In the genomic region with DNA sequence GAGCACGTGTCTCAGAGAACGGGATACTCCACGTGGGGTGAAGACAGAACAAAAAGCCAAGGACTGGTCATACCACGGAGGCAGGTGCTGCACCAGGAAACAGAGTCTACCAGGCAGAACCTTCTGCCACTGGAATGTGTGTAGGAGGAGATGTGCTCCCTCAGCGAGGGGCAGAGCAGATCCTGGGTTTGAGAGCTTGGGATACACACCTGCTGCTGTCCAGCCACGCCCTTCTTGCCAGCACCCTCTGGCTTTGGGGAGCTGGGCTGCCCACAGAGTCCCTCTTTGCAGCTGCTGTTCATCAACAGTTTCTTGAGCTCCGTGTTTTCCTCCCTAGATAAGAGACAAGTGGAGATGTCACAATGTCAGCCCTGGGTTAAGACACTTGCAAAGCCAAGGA, we compare ENCODE assay signal across 21 mouse cellular contexts. TPM values are rescaled to one million over a fixed set of nuclear protein-coding genes. Genes with fewer than 3 reads are reported as not detected.
DNase-seq lines count a peak whose midpoint lies in the region; ATAC-seq and TF ChIP-seq lines count a peak whose summit lies in the region.
"Had no signal": no experiment of that assay in that cellular context is flagged by ENCODE, and none has a peak within 500 bp of the region (broad histone marks: within the 10 kb centered on the region; RNA-seq: fewer than 3 reads in every experiment).

No protein-coding gene starts in this region.

- H3K27me3 ChIP-seq in heart, embryonic 10.5 days (ENCODE audit: insufficient read depth, poor library complexity, severe bottlenecking) = no peaks in the 10 kb centered on the region
- H3K27me3 ChIP-seq in hindbrain, embryonic 13.5 days = no peaks in the 10 kb centered on the region
- no peaks in the 10 kb centered on the region for H3K27me3 ChIP-seq in hindbrain, embryonic 11.5 days (ENCODE audit: control insufficient read depth, insufficient read depth, low read length)
- H3K27me3 ChIP-seq in myocyte (ENCODE audit: control insufficient read depth, insufficient read depth, insufficient read length) = no peaks in the 10 kb centered on the region
- H3K27me3 ChIP-seq: CH12.LX, Patski had no signal

- H3K27ac ChIP-seq in heart, embryonic 10.5 days = peak overlapping the region; percentile 19; the same call in 1 of the 2 replicates
- H3K27ac ChIP-seq in hindbrain, embryonic 13.5 days = no peak overlapping the region
- H3K27ac ChIP-seq in hindbrain, embryonic 11.5 days (ENCODE audit: low read depth, low read length) = no peak overlapping the region

- peaks cover 85% of the 10 kb centered on the region for H3K36me3 ChIP-seq in heart, embryonic 10.5 days
- peaks cover 65% of the 10 kb centered on the region for H3K36me3 ChIP-seq in hindbrain, embryonic 13.5 days
- no peaks in the 10 kb centered on the region for H3K36me3 ChIP-seq in hindbrain, embryonic 11.5 days (ENCODE audit: control insufficient read depth, insufficient read depth, low read length)
- peaks cover 8% of the 10 kb centered on the region for H3K36me3 ChIP-seq in myocyte (ENCODE audit: control insufficient read depth, insufficient read depth)

- no peaks in the 10 kb centered on the region for H3K79me2 ChIP-seq in myocyte (ENCODE audit: control insufficient read depth, insufficient read depth)

- H3K9ac ChIP-seq in hindbrain, embryonic 13.5 days = peak overlapping the region; percentile 3; the same call in 1 of the 2 replicates
- no peak overlapping the region for H3K9ac ChIP-seq in hindbrain, embryonic 11.5 days (ENCODE audit: low read depth, low read length)

- WGBS in heart, embryonic 10.5 days = 76% methylated on average over 7 of the region's 7 CpGs
- 86% methylated on average over 7 of the region's 7 CpGs for WGBS in hindbrain, embryonic 13.5 days
- 85% methylated on average over 7 of the region's 7 CpGs for WGBS in hindbrain, embryonic 11.5 days

- no peak for TF ChIP-seq POLR2A in myocyte (IDR thresholded peaks at IDR 0.05; ENCODE audit: insufficient read length, low read depth)

- H3K4me2 ChIP-seq in hindbrain, embryonic 13.5 days = no peak overlapping the region
- H3K4me2 ChIP-seq in hindbrain, embryonic 11.5 days (replicated peaks; ENCODE audit: low read depth, low read length) = no peak overlapping the region
- H3K4me2 ChIP-seq in myocyte (ENCODE audit: low read depth) = no peak overlapping the region

- H3K9me3 ChIP-seq in heart, embryonic 10.5 days = no peaks in the 10 kb centered on the region
- H3K9me3 ChIP-seq in hindbrain, embryonic 13.5 days = no peaks in the 10 kb centered on the region
- no peaks in the 10 kb centered on the region for H3K9me3 ChIP-seq in hindbrain, embryonic 11.5 days (ENCODE audit: control insufficient read depth, low read length)
- H3K9me3 ChIP-seq: G1E had no signal

- H3K4me1 ChIP-seq in heart, embryonic 10.5 days = peaks cover 28% of the 10 kb centered on the region
- H3K4me1 ChIP-seq in hindbrain, embryonic 13.5 days (replicated peaks) = no peaks in the 10 kb centered on the region
- H3K4me1 ChIP-seq in hindbrain, embryonic 11.5 days (replicated peaks; ENCODE audit: control insufficient read depth, insufficient read depth, low read length) = no peaks in the 10 kb centered on the region

- no peak for DNase-seq in heart, embryonic 10.5 days (ENCODE audit: low spot score)
- no peak for DNase-seq in heart, adult 18-20 months
- DNase-seq in hindbrain, embryonic 11.5 days (ENCODE audit: low spot score) = no peak
- DNase-seq in thymus, postnatal 36 days = no peak
- DNase-seq: adrenal gland, adult 2 months; adrenal gland, adult 8-10 months; adrenal gland, postnatal 10 days; adrenal gland, postnatal 14 days; adrenal gland, postnatal 25 days; adrenal gland, postnatal 36 days; B cell, adult 2 months; cerebellum, adult 11 months; cerebellum, adult 11-12 months; cerebellum, adult 18-20 months had no signal

- no peak overlapping the region for H3K4me3 ChIP-seq in heart, embryonic 10.5 days
- H3K4me3 ChIP-seq in hindbrain, embryonic 13.5 days = no peak overlapping the region
- H3K4me3 ChIP-seq in hindbrain, embryonic 11.5 days (ENCODE audit: low read depth, low read length) = no peak overlapping the region
- no peak overlapping the region for H3K4me3 ChIP-seq in myocyte

- ATAC-seq in hindbrain, embryonic 13.5 days (ENCODE audit: low FRiP score) = no peak
- ATAC-seq in hindbrain, embryonic 11.5 days (ENCODE audit: low FRiP score) = no peak
- ATAC-seq: activated CD4-positive, CD25-positive, alpha-beta regulatory T cell, adult 4 months; CD4-positive, CD25-positive, alpha-beta regulatory T cell, adult 4 months; Patski had no signal

- no peak overlapping the region for H3ac ChIP-seq in myocyte (ENCODE audit: control insufficient read depth, insufficient read length)

TF ChIP-seq in myocyte, 11 proteins besides CTCF, POLR2A, EP300 and RAD21:
- peak; percentile 73 for TF ChIP-seq TCF3 (IDR thresholded peaks at IDR 0.05; ENCODE audit: insufficient read length, low read depth)
- no peak for TF ChIP-seq CEBPB (IDR thresholded peaks at IDR 0.05; ENCODE audit: insufficient read depth, poor library complexity, severe bottlenecking)
- TF ChIP-seq SRF (IDR thresholded peaks at IDR 0.05; ENCODE audit: control insufficient read depth, insufficient read length, low read depth) = no peak
- peak in 2 of 3 experiments; percentile 81 to 94 for TF ChIP-seq MYOD1 (IDR thresholded peaks at IDR 0.05; ENCODE audit: control insufficient read depth in 1 of 3, insufficient read length in 2 of 3, low read depth in 2 of 3)
- TF ChIP-seq MAX (IDR thresholded peaks at IDR 0.05; ENCODE audit: low read depth) = no peak
- no peak for TF ChIP-seq E2F4 (IDR thresholded peaks at IDR 0.05; ENCODE audit: insufficient read depth)
- peak in 2 of 3 experiments; percentile 80 to 95 for TF ChIP-seq MYOG (IDR thresholded peaks at IDR 0.05; ENCODE audit: control insufficient read depth in 1 of 3, insufficient read depth in 1 of 3, insufficient read length in 2 of 3, low read depth in 2 of 3)
- no peak for TF ChIP-seq POLR2AphosphoS2 (IDR thresholded peaks at IDR 0.05; ENCODE audit: insufficient read length, low read depth)
- peak; percentile 62 for TF ChIP-seq TCF12 (IDR thresholded peaks at IDR 0.05; ENCODE audit: insufficient read depth, poor library complexity, severe bottlenecking)
- peak; percentile 30 for TF ChIP-seq USF1 (IDR thresholded peaks at IDR 0.05; ENCODE audit: low read depth)

RNA-seq across cellular contexts. Expression of gene Gpx3, which starts 26.6 kb away (rescaled TPM):
- 1,153 and 1,643 TPM in 2 replicates for polyA plus RNA-seq in heart, embryonic 10.5 days (2016; fragmentation: Nextera tagmentation; extraction: Ambion mirVana)
- total RNA-seq in heart, adult 18-20 months (2021) = 100 to 1,000 TPM; 206 to 329 TPM
- polyA plus RNA-seq in hindbrain, embryonic 13.5 days (2015; fragmentation: Nextera tagmentation; extraction: Ambion mirVana) = 50.2 and 54.0 TPM in 2 replicates
- 91.4 and 114 TPM in 2 replicates for polyA plus RNA-seq in hindbrain, embryonic 11.5 days (2014; fragmentation: Nextera tagmentation; extraction: Ambion mirVana)
- polyA plus RNA-seq in myocyte (2012; fragmentation: generic; extraction: Trizol) = 9.4 TPM
- total RNA-seq: CH12.LX, G1E had no signal
- polyA plus RNA-seq: G1E had no signal

RNA-seq across cellular contexts. Expression of gene Tnip1, which starts 33.8 kb away (rescaled TPM):
- polyA plus RNA-seq in heart, embryonic 10.5 days (2016; fragmentation: Nextera tagmentation; extraction: Ambion mirVana) = 22.7 and 23.7 TPM in 2 replicates
- total RNA-seq in heart, adult 18-20 months (2021) = 10 to 100 TPM; 26.7 to 32.7 TPM
- polyA plus RNA-seq in hindbrain, embryonic 13.5 days (2015; fragmentation: Nextera tagmentation; extraction: Ambion mirVana) = 19.3 TPM in 2 replicates
- 9.8 and 10.3 TPM in 2 replicates for polyA plus RNA-seq in hindbrain, embryonic 11.5 days (2014; fragmentation: Nextera tagmentation; extraction: Ambion mirVana)
- 34.5 TPM for polyA plus RNA-seq in myocyte (2012; fragmentation: generic; extraction: Trizol)

Comparison
In these comparisons a context has a peak if more than half of its experiments do, and no peak if none do; other contexts are left out.
1. RNA of gene Gpx3, which starts 26.6 kb away (polyA plus RNA-seq): 1,153 to 1,643 TPM in heart, embryonic 10.5 days; 91.4 to 114 TPM in hindbrain, embryonic 11.5 days, 50.2 to 54.0 TPM in hindbrain, embryonic 13.5 days and 9.4 TPM in myocyte (single experiment); every median in the first group is over 10 times any median in the second.